Mouse (Mus musculus): ENCODE results near the gene AU022252. TPM values are rescaled to one million over a fixed set of nuclear protein-coding genes. Genes with fewer than 3 reads are reported as not detected.

Gene AU022252
- polyA plus RNA-seq, 1 experiment from 2014 or later: 32.3 TPM

GRCm38 (mm10) chr4:119173851-119174453 is 58.6 kb downstream of the AU022252 start, which contains the start of gene Zfp691:
Zfp691 (minus strand) TSS chr4:119174195.
- H3K9ac ChIP-seq: peak within 1 kb of the TSS; percentile 80
- WGBS: 0% methylated on average over 39 of the region's 40 CpGs
- ATAC-seq (ENCODE audit: insufficient read depth): peak; percentile 100
- no peak within 1 kb of the TSS for H3K27ac ChIP-seq (ENCODE audit: low read depth)
- peak within 1 kb of the TSS; percentile 69 for H3K4me3 ChIP-seq (ENCODE audit: low read depth, low read length)
- TF ChIP-seq CTCF (IDR thresholded peaks at IDR 0.05; ENCODE audit: low read depth): no peak
- H3K9me3 ChIP-seq (ENCODE audit: low read depth, low read length): no peaks in the 10 kb centered on the region
- H3K27me3 ChIP-seq (ENCODE audit: insufficient read depth, low read length): no peaks in the 10 kb centered on the region
- H3K4me1 ChIP-seq (ENCODE audit: insufficient read depth): peaks cover 5% of the 10 kb centered on the region; the same call in 1 of the 2 replicates
- peak; percentile 98 for DNase-seq
- peaks cover 16% of the 10 kb centered on the region for H3K36me3 ChIP-seq (ENCODE audit: insufficient read depth)
- peak within 1 kb of the TSS; percentile 75 for H3K4me2 ChIP-seq

- Histone ChIP-seq H3K4me3 (ENCODE audit: low read depth, low read length) (peak overlapping the region; percentile 69), H3K4me2 (peak overlapping the region; percentile 75), H3K9me3 (ENCODE audit: low read depth, low read length) (no peaks in the 10 kb centered on the region), H3K36me3 (ENCODE audit: insufficient read depth) (peaks cover 25% of the 10 kb centered on the region), H3K27me3 (ENCODE audit: insufficient read depth, low read length) (no peaks in the 10 kb centered on the region), H3K27ac (ENCODE audit: low read depth) (no peak overlapping the region), H3K4me1 (ENCODE audit: insufficient read depth) (peaks cover 5% of the 10 kb centered on the region; the same call in 1 of the 2 replicates), H3K9ac (peak overlapping the region; percentile 80)
- no peak for TF ChIP-seq CTCF (IDR thresholded peaks at IDR 0.05; ENCODE audit: low read depth)
- DNase-seq: peak; percentile 7
- WGBS: 29% methylated on average over 18 of the region's 18 CpGs
- no peak for ATAC-seq (ENCODE audit: insufficient read depth)
Observed at GRCm38 (mm10) chr4:119172919-119173650, 59.4 kb downstream of the AU022252 start.

DNA sequence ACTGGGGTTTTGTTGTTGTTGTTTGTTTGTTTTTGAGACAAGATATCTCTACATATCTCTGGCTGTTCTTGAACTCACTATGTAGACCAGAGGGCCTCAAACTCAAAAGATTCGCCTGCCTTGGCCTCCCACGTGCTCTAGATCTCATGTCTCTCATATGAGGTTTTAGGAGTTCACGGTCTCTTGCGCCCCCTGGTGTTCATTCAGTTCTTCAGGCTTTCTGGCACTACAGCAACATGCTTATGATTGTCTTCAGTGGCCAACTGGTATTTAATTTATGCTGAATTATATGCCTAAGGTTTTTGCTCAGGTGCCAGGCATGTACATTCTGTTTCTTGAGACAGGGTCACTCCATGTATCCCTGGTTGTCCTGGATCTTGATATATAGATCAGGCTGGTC is 64.8 kb downstream of the AU022252 start:
- Histone ChIP-seq H3K4me3 (ENCODE audit: low read depth, low read length) (no peak overlapping the region), H3K9me3 (ENCODE audit: low read depth, low read length) (no peaks in the 10 kb centered on the region), H3K9ac (no peak overlapping the region), H3K27me3 (ENCODE audit: insufficient read depth, low read length) (no peaks in the 10 kb centered on the region), H3K4me1 (ENCODE audit: insufficient read depth) (peaks cover 1% of the 10 kb centered on the region; the same call in 1 of the 2 replicates), H3K4me2 (no peak overlapping the region), H3K36me3 (ENCODE audit: insufficient read depth) (peaks cover 27% of the 10 kb centered on the region), H3K27ac (ENCODE audit: low read depth) (no peak overlapping the region)
- no peak for ATAC-seq (ENCODE audit: insufficient read depth)
- peak; percentile 94 for DNase-seq
- TF ChIP-seq CTCF (IDR thresholded peaks at IDR 0.05; ENCODE audit: low read depth): peak; percentile 90
- WGBS: 2% methylated on average over 4 of the region's 4 CpGs

GRCm38 (mm10) chr4:119167068-119167467 is 65.4 kb downstream of the AU022252 start:
- Histone ChIP-seq H3K27ac (ENCODE audit: low read depth) (no peak overlapping the region), H3K27me3 (ENCODE audit: insufficient read depth, low read length) (no peaks in the 10 kb centered on the region), H3K36me3 (ENCODE audit: insufficient read depth) (peaks cover 27% of the 10 kb centered on the region), H3K9ac (no peak overlapping the region), H3K9me3 (ENCODE audit: low read depth, low read length) (no peaks in the 10 kb centered on the region), H3K4me1 (ENCODE audit: insufficient read depth) (no peaks in the 10 kb centered on the region), H3K4me2 (no peak overlapping the region), H3K4me3 (ENCODE audit: low read depth, low read length) (no peak overlapping the region)
- WGBS: 86% methylated on average over 4 of the region's 4 CpGs
- DNase-seq (no peak), ATAC-seq (ENCODE audit: insufficient read depth) (no peak)
- TF ChIP-seq CTCF (IDR thresholded peaks at IDR 0.05; ENCODE audit: low read depth): no peak

DNA sequence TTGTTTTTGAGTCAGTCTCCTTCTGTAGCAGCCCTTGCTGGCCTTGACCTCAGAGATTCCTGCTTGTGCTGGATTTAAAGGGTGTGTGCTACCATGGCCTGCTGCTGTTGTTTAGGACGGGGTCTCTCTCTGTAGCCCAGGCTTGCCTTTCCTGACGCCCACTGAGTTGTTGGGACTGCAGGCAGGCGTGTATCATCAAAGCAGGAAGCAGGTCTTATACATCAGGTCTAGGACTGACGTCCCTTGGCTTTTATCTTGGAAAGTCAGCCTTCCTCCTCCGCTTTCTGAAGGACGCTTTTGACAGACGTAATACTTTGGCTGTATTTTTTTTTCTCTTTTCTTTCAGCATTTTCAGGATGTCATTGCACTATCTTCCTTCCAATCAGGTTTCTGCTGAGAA is 66.6 kb downstream of the AU022252 start:
- H3K27me3 ChIP-seq (ENCODE audit: insufficient read depth, low read length): no peaks in the 10 kb centered on the region
- no peak overlapping the region for H3K27ac ChIP-seq (ENCODE audit: low read depth)
- peaks cover 27% of the 10 kb centered on the region for H3K36me3 ChIP-seq (ENCODE audit: insufficient read depth)
- no peak overlapping the region for H3K9ac ChIP-seq
- H3K4me1 ChIP-seq (ENCODE audit: insufficient read depth): no peaks in the 10 kb centered on the region
- TF ChIP-seq CTCF (IDR thresholded peaks at IDR 0.05; ENCODE audit: low read depth): no peak
- ATAC-seq (ENCODE audit: insufficient read depth) (no peak), DNase-seq (peak; percentile 21)
- H3K4me2 ChIP-seq: no peak overlapping the region
- H3K4me3 ChIP-seq (ENCODE audit: low read depth, low read length): no peak overlapping the region
- H3K9me3 ChIP-seq (ENCODE audit: low read depth, low read length): no peaks in the 10 kb centered on the region
- WGBS: 54% methylated on average over 7 of the region's 7 CpGs

DNA sequence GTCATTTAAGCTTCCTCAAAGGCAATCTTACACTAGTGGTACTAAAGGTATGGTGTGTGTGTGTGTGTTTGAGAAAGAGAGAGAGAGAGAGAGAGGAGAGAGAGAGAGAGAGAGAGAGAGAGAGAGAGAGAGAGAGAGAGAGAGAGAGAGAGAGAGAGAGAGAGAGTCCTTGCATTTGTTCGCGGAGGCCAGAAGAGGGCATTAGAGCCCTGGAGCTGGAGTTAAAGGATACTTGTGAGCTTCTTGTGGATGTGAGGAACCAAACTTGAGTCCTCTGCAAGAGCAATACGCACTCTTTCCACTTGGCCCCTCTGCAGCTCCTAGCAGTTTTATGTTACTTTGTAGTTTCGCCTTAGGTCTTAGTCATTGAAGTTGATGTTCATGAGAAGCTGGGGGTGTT is 69.5 kb downstream of the AU022252 start:
- Histone ChIP-seq H3K36me3 (ENCODE audit: insufficient read depth) (0 out of 2 replicates have a peak, but pooled peaks cover 1% of the 10 kb centered on the region), H3K4me2 (no peak overlapping the region), H3K4me1 (ENCODE audit: insufficient read depth) (no peaks in the 10 kb centered on the region), H3K9ac (no peak overlapping the region), H3K27ac (ENCODE audit: low read depth) (no peak overlapping the region), H3K4me3 (ENCODE audit: low read depth, low read length) (no peak overlapping the region), H3K27me3 (ENCODE audit: insufficient read depth, low read length) (no peaks in the 10 kb centered on the region), H3K9me3 (ENCODE audit: low read depth, low read length) (no peaks in the 10 kb centered on the region)
- 61% methylated on average over 4 of the region's 4 CpGs for WGBS
- no peak for ATAC-seq (ENCODE audit: insufficient read depth)
- peak; percentile 15; the same call in 1 of the 2 replicates for TF ChIP-seq CTCF (IDR thresholded peaks at IDR 0.05; ENCODE audit: low read depth)
- no peak for DNase-seq

DNA sequence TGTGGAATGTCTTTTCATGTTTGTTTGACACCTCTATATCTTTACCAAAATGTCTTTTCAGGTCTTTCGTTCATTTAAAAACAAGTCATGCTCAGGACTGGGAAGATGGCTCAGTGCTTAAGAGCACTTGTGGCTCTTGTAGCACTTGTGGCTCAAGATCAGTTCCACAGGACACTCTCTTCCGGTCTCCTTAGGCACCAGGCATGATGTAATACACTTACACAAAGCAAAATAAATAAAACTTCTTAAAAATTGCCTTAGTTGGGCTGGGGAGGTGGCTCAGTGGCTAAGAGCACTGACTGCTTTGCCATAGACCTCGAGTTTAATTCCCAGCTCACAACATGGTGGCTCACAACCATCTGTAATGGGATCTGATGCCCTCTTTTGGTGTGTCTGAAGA is 71.2 kb downstream of the AU022252 start:
- H3K4me3 ChIP-seq (ENCODE audit: low read depth, low read length): no peak overlapping the region
- H3K9me3 ChIP-seq (ENCODE audit: low read depth, low read length): no peaks in the 10 kb centered on the region
- no peaks in the 10 kb centered on the region for H3K27me3 ChIP-seq (ENCODE audit: insufficient read depth, low read length)
- 53% methylated on average over 3 of the region's 3 CpGs for WGBS
- H3K9ac ChIP-seq: no peak overlapping the region
- H3K27ac ChIP-seq (ENCODE audit: low read depth): no peak overlapping the region
- no peaks in the 10 kb centered on the region for H3K4me1 ChIP-seq (ENCODE audit: insufficient read depth)
- ATAC-seq (ENCODE audit: insufficient read depth) (no peak), DNase-seq (no peak)
- no peak for TF ChIP-seq CTCF (IDR thresholded peaks at IDR 0.05; ENCODE audit: low read depth)
- H3K4me2 ChIP-seq: no peak overlapping the region
- no peaks in the 10 kb centered on the region for H3K36me3 ChIP-seq (ENCODE audit: insufficient read depth)
